Mouse (Mus musculus) E14TG2a.4 (cell line): ENCODE results near the gene Zfp36l2.

ENCODE experiments used
- CTCF ChIP-seq: conservative IDR thresholded peaks from 2 replicates; pipeline ENCODE4 v1.5.1; 2014; ENCODE audit warnings: low read length
- POU5F1 ChIP-seq: IDR thresholded peaks from 2 replicates; pipeline ENCODE4 v1.6.1; 2014; ENCODE audit warnings: low read length, borderline replicate concordance

- no peak for TF ChIP-seq CTCF
- no peak for TF ChIP-seq POU5F1
These were observed 27.7 kb upstream of the Zfp36l2 start for GRCm38 (mm10) chr17:84215264-84215960.
